Mouse (Mus musculus): Measurements from ENCODE around the gene Lcn8.
A peak's percentile ranks its signal among the peaks of the same experiment; 100 is the strongest.
"Not testable (repeated sequence)": the region's sequence is repeated elsewhere in the genome, so short reads cannot be mapped to it uniquely, and the experiment has no call there.

The Lcn8 gene

GRCm38 (mm10) chr2:25676486-25676885 lies 23.6 kb downstream of the Lcn8 start, which contains the start of gene Lcn6:
TSS of gene Lcn6 (plus strand) at chr2:25676786.
- DNase-seq, result no peak

- no peak for DNase-seq
Measured at GRCm38 (mm10) chr2:25679559-25679958, 26.6 kb downstream of the Lcn8 start.

GRCm38 (mm10) chr2:25682426-25682825 lies 29.5 kb downstream of the Lcn8 start, which contains the start of gene Lcn10:
TSS of gene Lcn10 (plus strand) at chr2:25682726.
- no peak for DNase-seq

GRCm38 (mm10) chr2:25686941-25687340 lies 34.0 kb downstream of the Lcn8 start:
- no peak for DNase-seq

GRCm38 (mm10) chr2:25694605-25695004 lies 41.7 kb downstream of the Lcn8 start:
- peak; percentile 25 for DNase-seq

GRCm38 (mm10) chr2:25696951-25697350 lies 44.0 kb downstream of the Lcn8 start:
- DNase-seq, result no peak

- no peak for DNase-seq
Measured at GRCm38 (mm10) chr2:25698696-25699095, 45.8 kb downstream of the Lcn8 start.

- DNase-seq, result not testable (repeated sequence)
Measured at GRCm38 (mm10) chr2:25699743-25700142, 46.8 kb downstream of the Lcn8 start, which contains the start of gene Obp2a. TSS of gene Obp2a (plus strand) at chr2:25700043.

- no peak for DNase-seq
Measured at GRCm38 (mm10) chr2:25701001-25701400, 48.1 kb downstream of the Lcn8 start.

GRCm38 (mm10) chr2:25703706-25704105 lies 50.8 kb downstream of the Lcn8 start:
- DNase-seq, result no peak

All from right cerebral cortex, postnatal 25 days (tissue).